Mouse (Mus musculus) small intestine, adult 2 months (tissue): ENCODE measurements around the gene Slc25a1.

Source experiments
- CTCF ChIP-seq: fragments of 200-500 bp; IDR thresholded peaks from 2 replicates; pipeline ENCODE4 v1.5.1; 2012; ENCODE audit warnings: low read depth, mild to moderate bottlenecking, control low read depth, inconsistent platforms, low read length, moderate library complexity, mixed read lengths; ENCODE audit not compliant: insufficient replicate concordance, insufficient read length; ENCODE audit errors: extremely low read depth
- POLR2A ChIP-seq: fragments of 200-500 bp; IDR thresholded peaks from 2 replicates; pipeline ENCODE4 v1.6.1; 2012; ENCODE audit warnings: low read depth, mild to moderate bottlenecking, control low read depth, inconsistent platforms, low read length, moderate library complexity

DNA sequence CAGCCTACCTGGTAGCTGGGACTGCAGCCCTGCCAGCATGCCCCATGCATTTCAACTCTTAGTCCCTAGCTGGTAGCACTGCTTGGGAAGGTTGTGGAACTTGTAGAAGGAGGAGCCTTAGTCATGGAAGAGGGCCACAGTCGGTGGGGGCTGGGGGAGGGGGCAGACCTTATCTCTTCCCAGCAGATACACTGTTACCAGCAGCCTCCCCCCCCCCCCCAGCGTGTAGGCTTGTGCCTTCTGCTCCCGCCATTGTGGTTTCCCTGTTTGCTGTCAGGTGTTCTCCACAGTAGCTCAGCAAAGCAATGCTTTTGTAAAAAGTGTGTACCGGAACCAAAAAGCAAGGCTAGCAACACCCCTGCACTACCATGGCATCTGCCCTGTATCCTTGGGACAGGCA, 23.6 kb upstream of the Slc25a1 start:
- no peak for TF ChIP-seq POLR2A
- TF ChIP-seq CTCF = no peak
